Mouse (Mus musculus) heart, adult 18-20 months (tissue): ENCODE measurements around the gene Alkbh6. TPM values are rescaled to one million over a fixed set of nuclear protein-coding genes. Genes with fewer than 3 reads are reported as not detected.

Source experiments
- total RNA-seq, 2 experiments: library from RNA; stranded (reverse); gene quantifications; 2 replicates each; pipeline ENCODE4 v1.2.3; 2021

Alkbh6 gene
- total RNA-seq, 2 experiments from 2014 or later, result 26.2 to 27.8 TPM

Other genes starting within 250 kb of the Alkbh6 start
- gene Zfp82, start 235.8 kb upstream of the Alkbh6 start, total RNA-seq, result 1 to 10 TPM; 3.0 to 3.1 TPM
- not detected for gene Gm26920, start 218.3 kb upstream of the Alkbh6 start, total RNA-seq
- gene Zfp566, start 218.2 kb upstream of the Alkbh6 start, total RNA-seq, result 1 to 10 TPM; 1.4 to 1.9 TPM
- gene Zfp260, start 213.9 kb upstream of the Alkbh6 start, total RNA-seq, result 10 to 100 TPM; 26.9 to 38.9 TPM
- 1 to 10 TPM; 2.1 to 2.5 TPM for gene Zfp382, start 186.8 kb upstream of the Alkbh6 start, total RNA-seq
- gene Zfp146, start 139.0 kb upstream of the Alkbh6 start, total RNA-seq, result 10 to 100 TPM; 27.8 to 30.9 TPM
- 1,000 to 10,000 TPM; 2,821 to 3,018 TPM for gene Cox7a1, start 124.6 kb upstream of the Alkbh6 start, total RNA-seq
- 100 to 1,000 TPM; 277 to 293 TPM for gene Capns1, start 109.9 kb upstream of the Alkbh6 start, total RNA-seq
- 10 to 100 TPM; 51.1 to 53.7 TPM for gene Polr2i, start 76.8 kb upstream of the Alkbh6 start, total RNA-seq
- 10 to 100 TPM; 57.8 to 68.2 TPM for gene Tbcb, start 76.4 kb upstream of the Alkbh6 start, total RNA-seq
- gene Ovol3, start 73.0 kb upstream of the Alkbh6 start, total RNA-seq, result not detected
- not detected for gene Thap8, start 28.6 kb upstream of the Alkbh6 start, total RNA-seq
- gene Wdr62, start 28.3 kb upstream of the Alkbh6 start, total RNA-seq, result under 1 TPM; 0.57 to 0.80 TPM
- gene Clip3, start 17.0 kb upstream of the Alkbh6 start, total RNA-seq, result 1 to 10 TPM; 5.7 TPM
- 1 to 10 TPM in 1 of 2 experiments, under 1 TPM in 1; 0.72 to 2.0 TPM for gene Syne4, start 6.1 kb downstream of the Alkbh6 start, total RNA-seq
- gene E130208F15Rik, start 13.0 kb downstream of the Alkbh6 start, total RNA-seq, result 1 to 10 TPM in 1 of 2 experiments, under 1 TPM in 1; 0.45 to 1.1 TPM
- 10 to 100 TPM; 13.3 to 13.5 TPM for gene Sdhaf1, start 15.2 kb downstream of the Alkbh6 start, total RNA-seq
- gene Lrfn3, start 54.1 kb downstream of the Alkbh6 start, total RNA-seq, result 1 to 10 TPM; 1.4 to 1.8 TPM
- 10 to 100 TPM; 18.9 to 22.2 TPM for gene Tyrobp, start 105.0 kb downstream of the Alkbh6 start, total RNA-seq
- gene Hcst, start 111.1 kb downstream of the Alkbh6 start, total RNA-seq, result 1 to 10 TPM in 1 of 2 experiments, under 1 TPM in 1; 0.69 to 3.3 TPM
- under 1 TPM; 0.35 to 0.87 TPM for gene Nfkbid, start 113.0 kb downstream of the Alkbh6 start, total RNA-seq
- gene Aplp1, start 136.8 kb downstream of the Alkbh6 start, total RNA-seq, result 1 to 10 TPM; 2.8 to 3.4 TPM
- gene Kirrel2, start 149.0 kb downstream of the Alkbh6 start, total RNA-seq, result not detected
- not detected for gene Nphs1, start 149.6 kb downstream of the Alkbh6 start, total RNA-seq
- gene Prodh2, start 184.9 kb downstream of the Alkbh6 start, total RNA-seq, result not detected
- under 1 TPM; 0.36 to 0.50 TPM for gene Arhgap33, start 226.3 kb downstream of the Alkbh6 start, total RNA-seq
- 100 to 1,000 TPM; 845 to 870 TPM for gene Hspb6, start 243.5 kb downstream of the Alkbh6 start, total RNA-seq
- 1 to 10 TPM; 2.1 to 4.6 TPM for gene Proser3, start 243.6 kb downstream of the Alkbh6 start, total RNA-seq